Comparison of ENCODE assay signal across 9 mouse cellular contexts in the genomic region with DNA sequence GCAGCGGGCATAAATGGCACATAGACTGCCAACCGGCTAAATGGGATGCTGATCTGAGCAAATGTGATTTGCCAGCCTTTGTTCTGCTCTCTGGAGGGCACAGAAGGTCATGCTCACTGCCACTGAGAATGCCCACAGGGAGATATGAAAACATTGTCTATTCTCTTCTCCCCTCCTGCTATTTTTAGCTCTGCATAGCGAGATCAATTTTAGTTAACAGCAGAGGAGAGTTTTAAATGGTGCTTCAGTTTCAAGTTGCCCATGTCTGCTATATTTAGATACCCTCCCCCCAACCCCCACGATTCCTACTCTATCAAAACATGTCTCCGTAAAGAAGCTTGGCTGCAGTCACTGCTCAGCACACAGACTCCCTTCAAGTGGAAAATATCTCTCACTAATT. TPM values are rescaled to one million over a fixed set of nuclear protein-coding genes. Genes with fewer than 3 reads are reported as not detected.
A peak's percentile ranks its signal among the peaks of the same experiment; 100 is the strongest.
DNase-seq lines count a peak whose midpoint lies in the region; ATAC-seq and TF ChIP-seq lines count a peak whose summit lies in the region.
"Had no signal": no experiment of that assay in that cellular context is flagged by ENCODE, and none has a peak within 500 bp of the region (broad histone marks: within the 10 kb centered on the region; RNA-seq: fewer than 3 reads in every experiment).

No protein-coding gene starts in this region.

- H3K4me1 ChIP-seq in lung, embryonic 14.5 days (ENCODE audit: insufficient read depth) = no peaks in the 10 kb centered on the region
- H3K4me1 ChIP-seq in lung, adult 2 months (ENCODE audit: control insufficient read depth, insufficient read depth, low read length) = no peaks in the 10 kb centered on the region
- peaks cover 21% of the 10 kb centered on the region for H3K4me1 ChIP-seq in forebrain, embryonic 12.5 days
- H3K4me1 ChIP-seq in hindbrain, embryonic 13.5 days (replicated peaks) = peaks cover 31% of the 10 kb centered on the region

- no peak for ATAC-seq in lung, embryonic 14.5 days (ENCODE audit: insufficient read depth)
- peak; percentile 47; the same call in 1 of the 2 replicates for ATAC-seq in forebrain, embryonic 12.5 days (ENCODE audit: low FRiP score)
- peak; percentile 62 for ATAC-seq in hindbrain, embryonic 13.5 days (ENCODE audit: low FRiP score)

- no peak overlapping the region for H3K4me3 ChIP-seq in lung, embryonic 14.5 days (ENCODE audit: low read depth, low read length)
- no peak overlapping the region for H3K4me3 ChIP-seq in lung, adult 2 months (replicated peaks; ENCODE audit: extremely low read depth, low read depth, low read length)
- no peak overlapping the region for H3K4me3 ChIP-seq in forebrain, embryonic 12.5 days (replicated peaks)
- H3K4me3 ChIP-seq in hindbrain, embryonic 13.5 days = no peak overlapping the region
- H3K4me3 ChIP-seq: neural tube, embryonic 12.5 days had no signal

- H3K27ac ChIP-seq in lung, embryonic 14.5 days (ENCODE audit: low read depth) = peak overlapping the region; percentile 65; the same call in 1 of the 2 replicates
- H3K27ac ChIP-seq in forebrain, embryonic 12.5 days = peak overlapping the region; percentile 67; the same call in 1 of the 2 replicates
- H3K27ac ChIP-seq in hindbrain, embryonic 13.5 days = peak overlapping the region; percentile 86
- H3K27ac ChIP-seq: neural tube, embryonic 12.5 days had no signal

- H3K4me2 ChIP-seq in lung, embryonic 14.5 days = no peak overlapping the region
- H3K4me2 ChIP-seq in forebrain, embryonic 12.5 days = no peak overlapping the region
- H3K4me2 ChIP-seq in hindbrain, embryonic 13.5 days = peak overlapping the region; percentile 20
- H3K4me2 ChIP-seq: neural tube, embryonic 12.5 days had no signal

- no peaks in the 10 kb centered on the region for H3K27me3 ChIP-seq in lung, embryonic 14.5 days (ENCODE audit: insufficient read depth, low read length)
- no peaks in the 10 kb centered on the region for H3K27me3 ChIP-seq in forebrain, embryonic 12.5 days
- H3K27me3 ChIP-seq in hindbrain, embryonic 13.5 days = no peaks in the 10 kb centered on the region
- H3K27me3 ChIP-seq: neural tube, embryonic 12.5 days had no signal

- no peaks in the 10 kb centered on the region for H3K36me3 ChIP-seq in lung, embryonic 14.5 days (ENCODE audit: insufficient read depth)
- H3K36me3 ChIP-seq in forebrain, embryonic 12.5 days (replicated peaks) = no peaks in the 10 kb centered on the region
- 0 out of 2 replicates have a peak, but pooled peaks cover 5% of the 10 kb centered on the region for H3K36me3 ChIP-seq in hindbrain, embryonic 13.5 days
- H3K36me3 ChIP-seq: neural tube, embryonic 12.5 days had no signal

- no peak overlapping the region for H3K9ac ChIP-seq in lung, embryonic 14.5 days
- H3K9ac ChIP-seq in forebrain, embryonic 12.5 days = no peak overlapping the region
- 0 out of 2 replicates have a peak overlapping the region, but pooled peaks have one; percentile 15 for H3K9ac ChIP-seq in hindbrain, embryonic 13.5 days
- H3K9ac ChIP-seq: neural tube, embryonic 12.5 days had no signal

- H3K9me3 ChIP-seq in lung, embryonic 14.5 days (ENCODE audit: low read depth, low read length) = no peaks in the 10 kb centered on the region
- no peaks in the 10 kb centered on the region for H3K9me3 ChIP-seq in forebrain, embryonic 12.5 days
- H3K9me3 ChIP-seq in hindbrain, embryonic 13.5 days = no peaks in the 10 kb centered on the region
- H3K9me3 ChIP-seq: neural tube, embryonic 12.5 days had no signal

- no peak for TF ChIP-seq CTCF in lung, embryonic 14.5 days (IDR thresholded peaks at IDR 0.05; ENCODE audit: low read depth)
- TF ChIP-seq CTCF in lung, adult 2 months (IDR thresholded peaks at IDR 0.05; ENCODE audit: insufficient read depth, low read length) = no peak

- TF ChIP-seq POLR2A in lung, adult 2 months (IDR thresholded peaks at IDR 0.05; ENCODE audit: borderline replicate concordance, extremely low read depth, low read depth, low read length) = no peak

- WGBS in lung, embryonic 14.5 days = 38% methylated on average over 5 of the region's 5 CpGs
- 40% methylated on average over 5 of the region's 5 CpGs for WGBS in lung, adult 2 months
- 21% methylated on average over 5 of the region's 5 CpGs for WGBS in forebrain, embryonic 12.5 days
- WGBS in hindbrain, embryonic 13.5 days = 9% methylated on average over 5 of the region's 5 CpGs

- DNase-seq in lung, embryonic 14.5 days = no peak
- DNase-seq in lung, adult 2 months = no peak
- peak; percentile 76 for DNase-seq in retina, embryonic 14.5 days (ENCODE audit: low spot score)
- DNase-seq in natural killer cell, adult 2 months (ENCODE audit: low spot score in 2 of 2) = no peak
- DNase-seq in ovary, postnatal 10 days (ENCODE audit: low spot score) = no peak
- no peak for DNase-seq in ovary, postnatal 36 days (ENCODE audit: low spot score)

RNA-seq across cellular contexts. Expression of a gene that starts 52.2 kb away (rescaled TPM):
- 8.9 and 11.3 TPM in 2 replicates for polyA plus RNA-seq in lung, embryonic 14.5 days (2014; fragmentation: Nextera tagmentation; extraction: Ambion mirVana)
- polyA plus RNA-seq in lung, adult 2 months (2012; rRNA removed) = 24.5 and 38.7 TPM in 2 replicates
- polyA plus RNA-seq in forebrain, embryonic 12.5 days (2016; fragmentation: Nextera tagmentation; extraction: Ambion mirVana) = 25.5 and 25.9 TPM in 2 replicates
- polyA plus RNA-seq in hindbrain, embryonic 13.5 days (2015; fragmentation: Nextera tagmentation; extraction: Ambion mirVana) = 79.3 and 83.6 TPM in 2 replicates
